Mouse (Mus musculus): ENCODE data around the gene Supt6.

Gene Supt6

DNA sequence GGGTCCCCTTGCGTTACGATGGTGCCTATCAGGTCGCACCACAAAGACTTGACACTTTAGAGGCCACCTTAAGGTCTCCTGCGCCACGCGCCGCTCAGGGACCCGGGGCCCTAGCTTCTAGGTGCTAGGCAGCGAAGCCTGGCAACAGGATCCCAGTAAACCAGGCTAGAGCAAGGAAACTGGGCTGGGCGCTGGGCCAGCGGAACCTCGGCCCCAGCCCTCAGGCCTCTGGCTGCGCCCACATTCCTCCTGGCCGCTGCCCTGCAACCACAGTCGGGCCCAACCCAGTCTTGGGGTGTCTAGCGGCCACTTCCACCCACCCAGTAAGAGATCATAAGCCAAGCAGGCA is 80.1 kb downstream of the Supt6 start:
- DNase-seq = peak; percentile 81 to 92

DNA sequence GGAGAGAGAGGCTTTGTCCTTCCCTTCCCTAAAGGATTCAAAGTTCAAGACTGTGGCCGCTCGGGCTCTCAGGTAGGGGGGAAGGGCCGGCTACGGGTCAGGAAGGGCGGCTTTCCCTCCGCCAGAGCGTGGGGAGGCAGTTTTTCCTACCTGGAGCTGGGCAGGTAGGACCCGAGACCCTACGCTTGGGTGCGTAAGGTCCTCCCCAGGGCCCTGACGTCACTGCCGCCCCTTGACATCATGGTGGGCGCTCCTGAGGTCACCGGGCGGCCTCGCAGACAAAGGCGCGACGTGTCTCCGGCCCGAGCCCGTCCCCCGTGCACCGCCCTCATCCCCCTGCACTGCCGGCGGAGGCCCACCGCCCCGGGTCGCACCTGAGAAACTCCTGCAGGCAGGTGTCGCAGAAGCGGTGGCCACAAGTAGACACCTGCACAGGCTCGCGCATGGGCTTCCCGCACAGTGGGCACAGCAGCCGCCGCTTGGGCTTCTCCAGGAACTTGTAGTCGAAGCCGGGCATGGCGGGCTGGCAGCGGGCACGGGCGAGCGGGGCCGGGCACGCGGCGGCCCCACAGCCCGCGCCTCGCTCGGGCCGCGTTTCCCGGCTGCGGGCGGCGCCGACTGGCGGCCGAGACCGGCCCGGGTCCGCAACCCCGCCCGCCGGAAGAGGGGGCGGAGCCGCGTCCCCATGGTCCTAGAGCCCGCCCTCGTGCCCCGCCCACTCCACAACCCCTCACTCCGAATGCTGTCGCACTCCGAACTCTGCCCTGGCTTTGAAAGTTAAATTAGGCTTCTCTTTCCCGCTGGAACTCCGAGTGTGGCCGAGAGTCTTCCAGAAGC is 80.6 kb downstream of the Supt6 start, which contains the start of gene Traf4:
Traf4 (minus strand) TSS at position 666 of the 837 bp plus-strand sequence.
- DNase-seq = peak; percentile 94

DNA sequence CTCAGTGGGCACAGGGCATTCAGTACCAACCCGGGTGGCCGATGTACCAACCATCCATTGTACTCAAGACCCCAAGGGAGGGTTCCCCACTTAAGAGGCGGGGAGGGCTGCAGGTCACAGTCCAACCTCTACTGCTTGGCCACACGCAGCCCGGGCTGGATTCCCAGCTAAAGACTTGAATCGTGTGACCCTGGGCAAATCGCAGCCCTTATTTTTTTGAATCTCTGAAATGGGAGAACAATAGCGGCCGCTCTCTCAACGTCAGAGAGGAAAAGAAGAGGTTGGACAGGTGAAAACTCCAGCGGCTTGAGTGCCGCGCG is 81.2 kb downstream of the Supt6 start:
- no peak for DNase-seq

DNA sequence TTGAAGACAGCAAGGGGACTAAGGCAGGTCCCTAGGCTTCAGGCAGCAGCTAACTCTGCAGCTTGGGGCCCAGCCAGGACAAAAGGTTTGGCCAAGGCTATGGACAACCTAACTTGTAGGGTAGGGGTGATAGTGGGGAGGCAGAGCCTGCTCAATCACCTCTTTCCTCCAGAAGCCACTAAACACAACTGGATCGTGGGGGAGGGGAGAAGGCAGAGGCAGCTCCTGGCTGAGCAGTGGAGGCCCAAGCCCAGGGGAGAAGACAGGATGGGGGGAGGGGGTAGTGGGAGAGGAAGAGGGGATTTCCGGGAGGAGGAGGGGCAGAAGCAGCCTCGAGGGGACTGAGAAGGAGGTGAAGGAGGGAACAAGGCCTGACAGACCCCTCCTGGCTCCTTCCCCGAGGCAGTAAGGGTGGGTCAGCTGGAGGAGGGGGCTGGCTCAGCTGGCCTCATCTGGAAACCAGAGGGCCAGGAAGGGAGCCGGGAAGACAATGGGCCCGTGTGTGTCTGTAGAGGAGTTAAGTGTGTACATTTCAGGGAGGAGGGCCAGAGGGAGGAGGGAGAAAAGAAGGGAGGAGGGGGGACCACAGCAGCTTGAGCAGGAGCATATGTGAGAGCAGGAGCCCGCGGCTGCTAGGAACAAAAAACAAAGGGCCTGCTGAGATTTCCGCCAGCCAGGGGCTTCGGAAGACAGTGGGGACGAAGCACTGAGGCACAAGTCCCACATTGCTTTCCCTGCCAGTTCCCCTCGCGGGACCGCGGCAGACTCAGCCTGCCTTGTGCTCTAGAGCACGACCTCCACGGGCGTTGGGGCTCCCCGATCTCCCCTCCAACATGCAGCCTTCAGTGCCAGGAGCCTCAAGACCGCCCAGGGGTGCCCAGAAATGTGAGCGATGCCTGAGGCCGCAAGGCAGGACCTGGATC is 81.8 kb downstream of the Supt6 start:
- DNase-seq = peak; percentile 78 to 89

DNA sequence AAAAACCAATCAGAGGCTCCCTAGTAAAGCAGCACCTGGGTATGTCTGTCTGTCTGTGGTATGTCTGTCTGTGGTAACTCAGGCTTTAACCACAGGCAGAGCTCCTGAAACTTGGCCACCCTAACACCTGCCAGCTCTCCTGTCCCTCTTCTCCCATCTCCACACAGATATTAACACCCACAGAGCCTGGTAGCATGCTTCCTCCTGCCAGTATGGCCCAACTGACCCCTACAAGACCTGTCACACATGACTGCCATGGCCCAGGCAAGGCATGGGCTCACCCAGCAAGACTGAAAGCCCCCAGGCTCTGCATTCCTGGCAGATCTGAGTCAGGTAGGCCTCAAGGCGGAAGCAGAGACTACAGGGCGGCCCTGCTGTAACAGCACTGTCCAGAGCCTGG is 82.7 kb downstream of the Supt6 start:
- DNase-seq = no peak

DNA sequence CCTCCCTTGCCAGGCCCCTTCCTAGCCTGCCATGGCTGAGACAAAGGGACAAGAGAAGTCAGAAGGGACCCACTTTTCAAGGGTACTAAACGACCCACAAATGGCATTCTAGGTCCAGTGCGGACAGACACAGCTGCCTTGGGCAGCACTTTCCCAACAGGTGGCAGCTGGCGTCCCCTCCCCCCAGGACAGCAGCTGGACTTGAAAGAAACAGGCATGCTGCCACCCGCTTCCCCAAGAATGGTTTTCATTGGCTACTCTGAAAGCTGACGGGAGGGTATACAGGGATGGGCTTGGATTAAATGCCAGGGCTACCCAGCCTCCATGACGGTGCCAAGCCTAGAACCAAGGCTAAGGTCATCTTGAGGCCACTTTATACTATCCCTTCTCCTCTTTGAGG is 83.3 kb downstream of the Supt6 start:
- DNase-seq = peak; percentile 64 to 79

DNA sequence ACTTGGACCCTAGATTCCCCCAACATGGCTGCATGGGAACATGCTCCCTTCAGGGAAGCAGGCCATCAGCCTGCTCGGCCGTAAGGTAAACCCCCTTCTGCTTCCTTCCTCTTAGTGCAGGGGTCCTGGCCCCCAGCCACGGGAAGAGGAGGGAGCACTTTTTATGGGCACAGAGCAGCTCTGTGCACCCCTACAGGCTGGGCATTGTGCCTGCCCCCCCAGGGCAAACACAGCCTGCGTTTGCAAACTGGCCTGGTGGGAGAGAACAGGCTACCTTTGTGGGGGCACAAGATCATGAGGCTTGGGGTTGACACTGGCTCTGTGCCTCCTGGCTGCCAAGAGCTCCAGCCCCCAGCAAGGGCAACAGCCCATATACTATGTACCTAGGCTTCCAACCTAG is 83.8 kb downstream of the Supt6 start:
- peak in 1 of 2 experiments; percentile 51 for DNase-seq

DNA sequence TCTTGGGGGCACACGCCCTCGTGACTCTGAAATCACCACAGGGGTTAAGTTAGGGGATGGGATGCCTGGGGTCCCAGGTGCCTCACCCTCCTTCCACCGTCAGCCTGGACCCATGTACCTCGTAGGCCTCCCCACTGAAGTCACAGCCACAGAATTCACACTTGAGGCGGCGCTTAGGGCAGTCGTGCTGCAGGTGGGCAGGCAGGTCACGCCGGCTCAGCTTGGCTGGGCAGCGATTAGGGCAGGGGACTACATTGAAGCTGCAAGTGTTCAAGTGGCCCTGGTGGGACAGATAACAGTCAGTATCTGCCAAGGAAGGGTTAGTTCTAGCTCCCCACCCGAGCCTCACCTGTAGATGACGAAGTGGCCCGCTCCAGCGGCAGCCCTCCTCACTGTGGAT is 84.6 kb downstream of the Supt6 start:
- DNase-seq = no peak

DNA sequence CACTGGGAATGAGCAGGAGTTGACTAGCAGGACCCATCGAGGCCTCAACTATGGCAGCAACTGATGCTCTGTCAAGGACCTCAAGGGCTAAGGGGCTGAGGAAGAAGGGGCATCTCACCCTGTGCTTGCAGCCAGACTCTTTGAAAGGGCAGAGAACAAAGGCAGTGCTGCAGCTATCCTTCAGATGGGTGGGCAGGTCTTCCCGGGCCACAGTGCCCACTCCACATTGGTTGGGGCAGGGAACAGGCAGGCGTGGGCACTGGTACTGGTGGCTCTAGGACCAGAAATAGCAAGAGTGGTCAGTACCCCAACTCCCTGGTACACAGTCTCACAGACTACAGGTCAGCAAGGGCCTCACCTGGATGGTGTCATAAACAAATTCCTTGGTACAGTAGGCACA is 85.1 kb downstream of the Supt6 start:
- DNase-seq = no peak

DNA sequence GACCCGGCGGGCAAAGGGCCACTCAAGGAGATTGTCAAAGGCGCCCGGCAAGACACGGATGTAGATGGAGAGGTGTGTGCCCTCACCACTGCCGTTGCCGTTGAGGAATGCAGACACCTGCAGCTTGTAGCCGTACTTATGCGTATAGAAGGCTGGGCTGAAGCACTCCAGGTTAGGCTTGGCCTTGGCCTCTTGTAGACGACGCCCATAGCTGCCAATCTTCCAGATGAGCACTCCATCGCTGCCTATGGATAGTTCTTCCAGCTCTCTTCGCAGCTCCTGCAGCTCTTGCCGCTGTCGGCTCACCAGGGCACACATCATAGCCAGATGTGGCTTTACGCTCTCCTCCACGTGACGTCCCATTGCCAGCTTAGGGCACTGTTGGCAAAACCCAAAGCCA is 85.6 kb downstream of the Supt6 start:
- DNase-seq = peak in 1 of 2 experiments; percentile 40

DNA sequence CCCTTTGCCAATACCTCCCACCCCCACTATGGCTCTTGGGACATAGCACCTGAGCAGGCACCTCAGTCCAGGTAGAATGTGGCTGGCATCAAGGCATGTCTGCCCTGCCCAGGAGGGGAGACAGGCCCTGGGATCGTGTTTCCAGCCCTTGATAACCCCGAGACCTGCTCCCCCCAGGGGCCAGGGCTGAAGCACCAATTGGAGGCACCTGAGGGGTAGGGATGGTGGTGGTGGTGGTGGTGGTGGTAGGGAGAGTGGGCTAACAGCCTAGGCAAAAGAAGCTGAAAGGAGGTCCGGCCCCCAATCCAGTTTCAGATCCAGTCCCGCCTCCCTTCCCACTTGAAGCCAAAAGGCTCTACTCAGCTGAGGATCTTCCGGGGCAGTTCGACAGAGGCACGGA is 86.2 kb downstream of the Supt6 start:
- DNase-seq = peak in 1 of 2 experiments; percentile 68

DNA sequence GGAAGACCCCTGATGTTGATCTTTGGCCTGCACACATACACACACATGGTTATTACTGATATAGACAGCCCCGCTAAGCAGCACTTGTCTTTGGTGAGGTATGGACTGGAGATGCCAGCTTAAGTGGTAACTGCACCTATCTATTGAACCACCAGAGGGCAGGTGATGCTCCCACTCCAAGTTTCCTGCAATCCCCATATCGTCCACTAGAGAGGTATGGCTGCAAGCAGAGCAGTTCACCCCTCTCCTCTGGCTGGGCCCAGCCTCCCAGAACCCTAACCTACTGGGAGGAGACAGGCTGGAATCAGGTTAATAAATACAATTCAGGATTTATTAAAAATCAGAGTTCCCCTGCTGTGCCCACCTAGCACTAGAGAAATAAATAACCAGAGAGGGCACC is 86.7 kb downstream of the Supt6 start:
- DNase-seq = peak; percentile 89 to 90
